Mouse (Mus musculus) ES-CJ7 (cell line): ENCODE measurements at regions not wholly inside any gene's neighbourhood (a gene's known extent, or its start where the extent isn't known, plus 50 kb on each side); places are given as distances from the start of the nearest gene placed in this dataset.
"Not testable (repeated sequence)": the region's sequence is repeated elsewhere in the genome, so short reads cannot be mapped to it uniquely, and the experiment has no call there.

Experiments used
- DNase-seq: peaks from one replicate; pipeline ENCODE4 v3.0.0; 2011; ENCODE audit warnings: low read depth, low spot score

GRCm38 (mm10) chr17:52351293-52351692 is 251.2 kb upstream of the Kcnh8 start:
- no peak for DNase-seq

GRCm38 (mm10) chr17:52350696-52351095 is 251.8 kb upstream of the Kcnh8 start:
- no peak for DNase-seq

GRCm38 (mm10) chr17:52349872-52350271 is 252.6 kb upstream of the Kcnh8 start:
- DNase-seq = no peak

- DNase-seq = no peak
These were observed 253.9 kb upstream of the Kcnh8 start for GRCm38 (mm10) chr17:52348481-52349083.

- no peak for DNase-seq
These were observed 281.9 kb upstream of the Kcnh8 start for GRCm38 (mm10) chr17:52320586-52320985.

GRCm38 (mm10) chr17:52316976-52317375 is 285.5 kb upstream of the Kcnh8 start:
- no peak for DNase-seq

GRCm38 (mm10) chr17:52315879-52316278 is 286.6 kb upstream of the Kcnh8 start:
- DNase-seq = no peak

GRCm38 (mm10) chr17:52315456-52315855 is 287.1 kb upstream of the Kcnh8 start:
- DNase-seq = not testable (repeated sequence)

- no peak for DNase-seq
These were observed 290.5 kb upstream of the Kcnh8 start for GRCm38 (mm10) chr17:52312043-52312442.

GRCm38 (mm10) chr17:52308789-52309188 is 293.7 kb upstream of the Kcnh8 start:
- DNase-seq = no peak

- DNase-seq = no peak
These were observed 298.4 kb upstream of the Kcnh8 start for GRCm38 (mm10) chr17:52304133-52304532.

GRCm38 (mm10) chr17:52303320-52303719 is 299.2 kb upstream of the Kcnh8 start:
- DNase-seq = no peak

- no peak for DNase-seq
These were observed 302.7 kb upstream of the Kcnh8 start for GRCm38 (mm10) chr17:52299769-52300168.

- DNase-seq = no peak
These were observed 317.1 kb upstream of the Kcnh8 start for GRCm38 (mm10) chr17:52285392-52285791.

GRCm38 (mm10) chr17:52282264-52282663 is 320.2 kb upstream of the Kcnh8 start:
- no peak for DNase-seq

GRCm38 (mm10) chr17:52278523-52278922 is 324.0 kb upstream of the Kcnh8 start:
- DNase-seq = no peak

- no peak for DNase-seq
These were observed 333.7 kb upstream of the Kcnh8 start for GRCm38 (mm10) chr17:52268792-52269191.

GRCm38 (mm10) chr17:52251284-52251683 is 351.2 kb upstream of the Kcnh8 start:
- DNase-seq = no peak

GRCm38 (mm10) chr17:52225584-52225983 is 376.9 kb upstream of the Kcnh8 start:
- DNase-seq = no peak

- DNase-seq = no peak
These were observed 382.1 kb upstream of the Kcnh8 start for GRCm38 (mm10) chr17:52220422-52220821.

- DNase-seq = no peak
These were observed 384.3 kb upstream of the Satb1 start for GRCm38 (mm10) chr17:52217411-52217810.

GRCm38 (mm10) chr17:52212944-52213343 is 379.9 kb upstream of the Satb1 start:
- DNase-seq = no peak

GRCm38 (mm10) chr17:52210483-52210882 is 377.4 kb upstream of the Satb1 start:
- DNase-seq = no peak

- no peak for DNase-seq
These were observed 364.6 kb upstream of the Satb1 start for GRCm38 (mm10) chr17:52197731-52198130.
